Mouse (Mus musculus): ENCODE results near the gene Eddm3b.

- TF ChIP-seq CTCF (IDR thresholded peaks at IDR 0.05; ENCODE audit: low read depth) (no peak), EP300 (optimal IDR thresholded peaks at IDR 0.05) (no peak)
Observed at GRCm38 (mm10) chr14:51113916-51114560, at the start of gene Eddm3b.
